Mouse (Mus musculus): ENCODE data around the gene Qars. TPM values are rescaled to one million over a fixed set of nuclear protein-coding genes. Genes with fewer than 3 reads are reported as not detected.

Gene Qars
- polyA plus RNA-seq, 1 experiment from 2014 or later, result 71.5 TPM

DNA sequence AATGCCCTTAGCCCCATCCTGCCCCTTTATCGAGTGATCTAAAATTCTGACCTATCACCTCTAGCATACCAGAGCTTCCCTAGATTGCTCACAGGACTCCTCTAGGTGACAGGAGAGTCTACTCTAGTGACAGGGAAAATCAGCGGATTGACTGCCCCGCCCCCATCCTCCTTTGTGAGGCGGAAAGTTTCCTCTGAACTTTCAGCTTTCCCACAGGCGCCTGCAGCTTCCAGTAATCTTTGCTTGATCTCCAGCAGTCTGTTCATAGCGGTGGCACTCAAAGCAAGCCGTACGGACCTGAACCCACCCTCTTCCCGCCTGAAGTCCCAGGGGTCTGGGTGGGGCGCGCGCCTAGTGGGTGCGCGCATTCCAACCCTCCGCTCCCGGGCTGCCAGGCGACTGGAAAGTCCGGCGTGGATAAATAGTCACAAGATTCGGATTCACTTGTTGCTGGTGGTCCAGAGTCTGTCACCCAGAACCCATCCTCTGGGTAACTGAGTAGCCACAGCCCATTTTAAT lies 28.8 kb upstream of the Qars start:
- H3K27me3 ChIP-seq, result no peaks in the 10 kb centered on the region
- peak overlapping the region; percentile 53; the same call in 1 of the 2 replicates for H3K9ac ChIP-seq
- peak overlapping the region; percentile 55 for H3K4me2 ChIP-seq
- peak overlapping the region; percentile 34 for H3K4me3 ChIP-seq
- WGBS, result under 1% methylated on average over 20 of the region's 20 CpGs
- H3K9me3 ChIP-seq, result no peaks in the 10 kb centered on the region
- H3K4me1 ChIP-seq (replicated peaks), result peaks cover 23% of the 10 kb centered on the region
- H3K36me3 ChIP-seq, result no peaks in the 10 kb centered on the region
- peak overlapping the region; percentile 31; the same call in 1 of the 2 replicates for H3K27ac ChIP-seq
- ATAC-seq (ENCODE audit: low FRiP score), result peak; percentile 78; the same call in 1 of the 2 replicates

DNA sequence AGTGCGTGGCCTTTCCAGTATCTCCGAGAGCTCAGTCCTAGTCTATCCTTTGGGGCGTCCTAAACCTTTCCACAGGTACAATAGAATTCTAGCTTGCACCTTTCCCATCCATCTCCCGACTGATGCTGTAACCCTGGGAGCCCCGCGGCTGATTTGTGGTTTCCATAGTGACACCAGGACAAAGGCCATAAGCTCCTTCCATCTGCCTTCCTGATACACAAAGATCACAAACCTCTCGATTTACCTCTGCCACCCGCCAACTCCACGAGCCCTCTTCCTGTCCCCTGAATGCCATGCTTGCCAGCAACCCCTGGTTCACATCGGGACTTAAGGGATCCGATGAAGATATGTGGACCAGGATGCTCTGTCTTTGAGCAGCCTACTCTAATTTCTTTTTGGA lies 28.3 kb upstream of the Qars start:
- H3K27me3 ChIP-seq, result no peaks in the 10 kb centered on the region
- 30% methylated on average over 11 of the region's 11 CpGs for WGBS
- peak overlapping the region; percentile 34; the same call in 1 of the 2 replicates for H3K4me3 ChIP-seq
- H3K27ac ChIP-seq, result 0 out of 2 replicates have a peak overlapping the region, but pooled peaks have one; percentile 20
- H3K4me1 ChIP-seq (replicated peaks), result peaks cover 23% of the 10 kb centered on the region
- H3K4me2 ChIP-seq, result peak overlapping the region; percentile 55
- no peak for ATAC-seq (ENCODE audit: low FRiP score)
- H3K9ac ChIP-seq, result 0 out of 2 replicates have a peak overlapping the region, but pooled peaks have one; percentile 29
- no peaks in the 10 kb centered on the region for H3K9me3 ChIP-seq
- no peaks in the 10 kb centered on the region for H3K36me3 ChIP-seq

DNA sequence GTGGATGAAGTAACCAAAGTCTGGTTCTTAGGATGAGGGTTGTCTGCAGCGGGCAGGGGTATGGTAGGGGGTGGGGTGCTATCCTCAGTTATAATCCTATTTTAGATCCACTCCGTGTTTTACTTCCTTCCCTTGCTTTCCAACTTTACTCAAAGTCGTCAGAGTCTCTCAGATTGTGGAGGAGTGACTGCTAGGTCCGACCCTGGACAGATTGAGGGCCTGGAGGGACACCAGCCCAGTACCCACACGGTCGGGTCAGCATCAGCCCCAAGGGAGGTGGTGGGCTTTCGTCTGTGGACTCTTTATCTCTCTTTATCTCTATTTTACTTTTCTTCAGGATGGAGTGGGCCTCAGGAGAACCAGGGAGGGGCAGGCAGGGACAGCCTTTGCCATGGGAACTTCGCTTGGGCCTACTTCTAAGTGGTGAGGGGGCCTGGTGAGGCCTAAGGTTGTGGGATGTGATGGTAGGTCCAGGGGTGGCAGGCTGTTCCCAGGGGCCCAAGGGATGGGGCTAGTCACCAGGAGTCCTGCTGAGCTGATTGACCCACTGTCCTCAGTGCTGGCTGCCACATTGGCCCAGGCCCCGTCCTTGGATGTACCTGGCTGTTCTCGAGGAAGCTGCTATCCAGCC lies 27.7 kb upstream of the Qars start, which contains the start of gene Lamb2:
TSS of gene Lamb2 (plus strand) at position 16 of the 631 bp plus-strand sequence.
- H3K9me3 ChIP-seq, result no peaks in the 10 kb centered on the region
- ATAC-seq (ENCODE audit: low FRiP score), result 0 out of 2 replicates have a peak, but pooled peaks have one; percentile 33
- H3K27me3 ChIP-seq, result no peaks in the 10 kb centered on the region
- H3K4me1 ChIP-seq (replicated peaks), result peaks cover 23% of the 10 kb centered on the region
- peak within 1 kb of the TSS; percentile 38 for H3K4me3 ChIP-seq
- peak within 1 kb of the TSS; percentile 66 for H3K9ac ChIP-seq
- H3K36me3 ChIP-seq, result no peaks in the 10 kb centered on the region; the same call in 1 of the 2 replicates
- peak within 1 kb of the TSS; percentile 55 for H3K4me2 ChIP-seq
- WGBS, result 8% methylated on average over 10 of the region's 10 CpGs
- peak within 1 kb of the TSS; percentile 36; the same call in 1 of the 2 replicates for H3K27ac ChIP-seq

- Histone ChIP-seq H3K27ac (no peak overlapping the region), H3K4me2 (no peak overlapping the region), H3K36me3 (peaks cover 1% of the 10 kb centered on the region), H3K27me3 (no peaks in the 10 kb centered on the region), H3K4me3 (no peak overlapping the region), H3K9me3 (no peaks in the 10 kb centered on the region), H3K4me1 (replicated peaks) (peaks cover 23% of the 10 kb centered on the region), H3K9ac (no peak overlapping the region)
- 94% methylated on average over 28 of the region's 28 CpGs for WGBS
- no peak for ATAC-seq (ENCODE audit: low FRiP score)
Observed at GRCm38 (mm10) chr9:108480813-108481519, 26.5 kb upstream of the Qars start.

DNA sequence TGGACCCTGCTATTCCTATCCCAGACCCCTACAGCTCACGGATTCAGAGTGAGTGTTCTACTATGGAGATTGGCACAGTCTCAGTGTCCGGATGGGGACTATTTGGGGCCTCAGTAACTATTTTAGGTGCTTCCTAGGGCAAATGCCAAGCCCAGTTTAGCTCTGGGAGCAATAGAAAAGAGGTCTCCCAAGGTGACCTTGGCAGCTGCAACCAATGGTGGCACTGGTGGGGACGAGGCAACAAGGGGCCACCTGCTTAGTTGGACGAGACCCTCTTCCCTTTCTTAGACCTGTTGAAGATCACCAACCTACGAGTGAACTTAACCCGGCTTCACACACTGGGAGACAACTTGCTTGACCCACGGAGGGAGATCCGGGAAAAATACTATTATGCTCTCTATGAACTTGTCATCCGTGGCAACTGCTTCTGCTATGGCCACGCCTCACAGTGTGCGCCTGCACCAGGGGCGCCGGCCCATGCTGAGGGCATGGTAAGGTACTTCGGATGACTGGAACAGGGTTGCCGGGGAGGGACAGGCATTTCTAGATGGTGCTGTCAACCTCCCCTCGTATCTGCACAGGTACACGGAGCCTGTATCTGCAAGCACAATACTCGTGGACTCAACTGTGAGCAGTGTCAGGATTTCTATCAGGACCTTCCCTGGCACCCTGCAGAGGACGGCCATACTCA lies 25.8 kb upstream of the Qars start:
- Histone ChIP-seq H3K36me3 (peaks cover 8% of the 10 kb centered on the region), H3K4me1 (replicated peaks) (peaks cover 23% of the 10 kb centered on the region), H3K4me2 (no peak overlapping the region), H3K9ac (no peak overlapping the region), H3K4me3 (no peak overlapping the region), H3K9me3 (no peaks in the 10 kb centered on the region), H3K27ac (no peak overlapping the region), H3K27me3 (no peaks in the 10 kb centered on the region)
- WGBS, result 91% methylated on average over 19 of the region's 19 CpGs
- ATAC-seq (ENCODE audit: low FRiP score), result no peak

GRCm38 (mm10) chr9:108483051-108483790 lies 24.3 kb upstream of the Qars start:
- H3K27me3 ChIP-seq, result no peaks in the 10 kb centered on the region
- H3K9ac ChIP-seq, result no peak overlapping the region
- ATAC-seq (ENCODE audit: low FRiP score), result no peak
- peaks cover 14% of the 10 kb centered on the region for H3K36me3 ChIP-seq
- H3K9me3 ChIP-seq, result no peaks in the 10 kb centered on the region
- H3K27ac ChIP-seq, result no peak overlapping the region
- H3K4me1 ChIP-seq (replicated peaks), result peaks cover 23% of the 10 kb centered on the region
- no peak overlapping the region for H3K4me3 ChIP-seq
- 93% methylated on average over 18 of the region's 18 CpGs for WGBS
- H3K4me2 ChIP-seq, result no peak overlapping the region

- peaks cover 19% of the 10 kb centered on the region for H3K36me3 ChIP-seq
- H3K27me3 ChIP-seq, result no peaks in the 10 kb centered on the region
- H3K9me3 ChIP-seq, result no peaks in the 10 kb centered on the region
- no peak overlapping the region for H3K4me3 ChIP-seq
- no peak for ATAC-seq (ENCODE audit: low FRiP score)
- H3K4me1 ChIP-seq (replicated peaks), result peaks cover 17% of the 10 kb centered on the region
- H3K4me2 ChIP-seq, result no peak overlapping the region
- H3K27ac ChIP-seq, result no peak overlapping the region
- 97% methylated on average over 15 of the region's 15 CpGs for WGBS
- H3K9ac ChIP-seq, result no peak overlapping the region
Observed at GRCm38 (mm10) chr9:108484021-108484420, 23.5 kb upstream of the Qars start.

GRCm38 (mm10) chr9:108485301-108485875 lies 22.1 kb upstream of the Qars start:
- Histone ChIP-seq H3K4me2 (no peak overlapping the region), H3K4me1 (replicated peaks) (peaks cover 11% of the 10 kb centered on the region)
- 94% methylated on average over 19 of the region's 19 CpGs for WGBS

GRCm38 (mm10) chr9:108486973-108487530 lies 20.5 kb upstream of the Qars start:
- no peak overlapping the region for H3K27ac ChIP-seq
- H3K9me3 ChIP-seq, result no peaks in the 10 kb centered on the region
- no peak overlapping the region for H3K4me2 ChIP-seq
- no peaks in the 10 kb centered on the region for H3K27me3 ChIP-seq
- ATAC-seq (ENCODE audit: low FRiP score), result no peak
- H3K36me3 ChIP-seq, result peaks cover 20% of the 10 kb centered on the region
- peaks cover 18% of the 10 kb centered on the region for H3K4me1 ChIP-seq (replicated peaks)
- H3K4me3 ChIP-seq, result no peak overlapping the region
- 95% methylated on average over 8 of the region's 8 CpGs for WGBS
- 0 out of 2 replicates have a peak overlapping the region, but pooled peaks have one; percentile 11 for H3K9ac ChIP-seq

More at GRCm38 (mm10) chr9:108485301-108485875, 22.1 kb upstream of the Qars start:
- Histone ChIP-seq H3K27me3 (no peaks in the 10 kb centered on the region), H3K9ac (no peak overlapping the region), H3K4me3 (no peak overlapping the region), H3K36me3 (peaks cover 19% of the 10 kb centered on the region), H3K9me3 (no peaks in the 10 kb centered on the region), H3K27ac (no peak overlapping the region)
- no peak for ATAC-seq (ENCODE audit: low FRiP score)

DNA sequence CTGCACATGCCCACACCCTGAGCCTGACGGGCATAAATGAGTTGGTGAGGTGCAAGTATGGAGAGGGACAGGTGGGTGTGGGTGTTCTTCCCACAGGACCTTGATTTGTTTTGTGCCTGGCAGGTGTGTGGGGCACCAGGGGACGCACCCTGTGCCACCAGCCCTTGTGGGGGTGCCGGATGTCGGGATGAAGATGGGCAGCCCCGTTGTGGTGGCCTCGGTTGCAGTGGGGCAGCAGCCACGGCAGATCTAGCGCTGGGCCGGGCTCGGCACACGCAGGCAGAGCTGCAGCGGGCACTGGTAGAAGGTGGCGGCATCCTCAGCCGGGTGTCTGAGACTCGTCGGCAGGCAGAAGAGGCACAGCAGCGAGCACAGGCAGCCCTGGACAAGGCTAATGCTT lies 19.1 kb upstream of the Qars start:
- Histone ChIP-seq H3K9ac (no peak overlapping the region), H3K27ac (no peak overlapping the region), H3K27me3 (no peaks in the 10 kb centered on the region), H3K4me3 (no peak overlapping the region), H3K4me2 (no peak overlapping the region), H3K4me1 (replicated peaks) (peaks cover 26% of the 10 kb centered on the region), H3K36me3 (peaks cover 34% of the 10 kb centered on the region), H3K9me3 (no peaks in the 10 kb centered on the region)
- ATAC-seq (ENCODE audit: low FRiP score), result no peak
- whole genome bisulfite sequencing, result 98% methylated on average over 17 of the region's 17 CpGs

- peak overlapping the region; percentile 99; the same call in 1 of the 2 replicates for H3K4me3 ChIP-seq
- ATAC-seq (ENCODE audit: low FRiP score), result no peak
- H3K4me1 ChIP-seq (replicated peaks), result peaks cover 26% of the 10 kb centered on the region
- H3K9ac ChIP-seq, result 0 out of 2 replicates have a peak overlapping the region, but pooled peaks have one; percentile 95
- WGBS, result 98% methylated on average over 20 of the region's 20 CpGs
- no peaks in the 10 kb centered on the region for H3K27me3 ChIP-seq
- H3K27ac ChIP-seq, result peak overlapping the region; percentile 97
- no peak overlapping the region for H3K4me2 ChIP-seq
- no peaks in the 10 kb centered on the region for H3K9me3 ChIP-seq
- peaks cover 42% of the 10 kb centered on the region for H3K36me3 ChIP-seq
Observed at GRCm38 (mm10) chr9:108489215-108489614, 18.3 kb upstream of the Qars start.

Data from hindbrain, embryonic 13.5 days (tissue).